Mouse (Mus musculus): Measurements from ENCODE around the gene Cit. TPM values are rescaled to one million over a fixed set of nuclear protein-coding genes. Genes with fewer than 3 reads are reported as not detected.

Cit gene
- polyA plus RNA-seq, 1 experiment, result 12.5 TPM

GRCm38 (mm10) chr5:115850250-115851028 is 5.4 kb downstream of the Cit start:
- TF ChIP-seq CTCF (IDR thresholded peaks at IDR 0.05; ENCODE audit: low read depth, low read length) (no peak), POLR2A (IDR thresholded peaks at IDR 0.05; ENCODE audit: borderline replicate concordance, low read depth, low read length) (no peak)
- Histone ChIP-seq H3K27ac (ENCODE audit: insufficient read depth, low read depth, low read length) (no peak overlapping the region), H3K4me1 (ENCODE audit: control insufficient read depth, insufficient read depth, low read length) (peaks cover 12% of the 10 kb centered on the region), H3K4me3 (ENCODE audit: insufficient read depth, low read length) (no peak overlapping the region)

- H3K27ac ChIP-seq (ENCODE audit: insufficient read depth, low read depth, low read length), result no peak overlapping the region
- no peak for TF ChIP-seq CTCF (IDR thresholded peaks at IDR 0.05; ENCODE audit: low read depth, low read length)
- TF ChIP-seq POLR2A (IDR thresholded peaks at IDR 0.05; ENCODE audit: borderline replicate concordance, low read depth, low read length), result no peak
- no peak overlapping the region for H3K4me3 ChIP-seq (ENCODE audit: insufficient read depth, low read length)
- peaks cover 12% of the 10 kb centered on the region for H3K4me1 ChIP-seq (ENCODE audit: control insufficient read depth, insufficient read depth, low read length)
Measured at GRCm38 (mm10) chr5:115851029-115851365, 5.9 kb downstream of the Cit start.

DNA sequence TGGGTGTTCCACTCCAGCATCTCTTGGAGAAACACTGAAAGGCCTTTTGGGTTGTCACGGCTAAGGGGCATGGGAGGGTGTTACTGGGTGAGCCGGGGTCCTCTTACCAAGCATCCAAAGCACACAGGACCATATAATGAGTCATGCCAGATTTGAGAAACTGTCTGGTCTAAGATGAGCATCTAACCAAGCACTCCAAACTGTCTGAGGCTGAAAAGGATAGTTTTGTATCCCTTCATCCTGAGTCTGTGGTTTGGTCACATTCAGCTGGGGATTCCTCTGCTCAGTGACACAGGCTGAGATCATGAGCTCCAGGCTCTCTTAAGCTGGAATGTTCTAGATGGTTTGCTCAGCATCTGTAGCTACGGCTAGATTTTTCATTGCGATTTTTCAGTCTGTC is 7.4 kb downstream of the Cit start:
- no peak overlapping the region for H3K27ac ChIP-seq (ENCODE audit: insufficient read depth, low read depth, low read length)
- TF ChIP-seq CTCF (IDR thresholded peaks at IDR 0.05; ENCODE audit: low read depth, low read length), result no peak
- TF ChIP-seq POLR2A (IDR thresholded peaks at IDR 0.05; ENCODE audit: borderline replicate concordance, low read depth, low read length), result no peak
- no peak overlapping the region for H3K4me3 ChIP-seq (ENCODE audit: insufficient read depth, low read length)
- H3K4me1 ChIP-seq (ENCODE audit: control insufficient read depth, insufficient read depth, low read length), result peaks cover 10% of the 10 kb centered on the region

DNA sequence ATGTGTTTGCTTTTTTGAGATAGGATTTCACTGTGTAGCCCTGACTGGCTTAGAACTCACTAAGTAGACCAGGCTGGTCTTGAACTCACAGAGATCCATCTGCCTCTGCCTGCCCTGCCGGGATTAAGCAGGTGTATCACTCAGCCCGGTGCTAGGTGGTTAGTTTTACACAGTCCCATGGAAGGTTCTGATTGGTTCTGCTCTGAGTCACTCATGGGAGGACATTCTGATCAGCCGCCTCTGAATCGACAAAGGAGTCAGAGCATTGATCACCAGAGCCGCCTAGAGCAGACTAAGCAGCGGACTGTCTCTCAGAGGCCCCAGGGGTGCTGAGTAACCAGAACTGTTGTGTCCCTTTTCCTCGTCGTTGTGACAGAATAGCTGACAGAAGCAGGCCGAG is 8.6 kb downstream of the Cit start:
- H3K27ac ChIP-seq (ENCODE audit: insufficient read depth, low read depth, low read length), result no peak overlapping the region

GRCm38 (mm10) chr5:115854370-115854769 is 9.3 kb downstream of the Cit start:
- Histone ChIP-seq H3K4me3 (ENCODE audit: insufficient read depth, low read length) (no peak overlapping the region), H3K4me1 (ENCODE audit: control insufficient read depth, insufficient read depth, low read length) (peaks cover 10% of the 10 kb centered on the region), H3K27ac (ENCODE audit: insufficient read depth, low read depth, low read length) (no peak overlapping the region)
- no peak for TF ChIP-seq CTCF (IDR thresholded peaks at IDR 0.05; ENCODE audit: low read depth, low read length)
- no peak for TF ChIP-seq POLR2A (IDR thresholded peaks at IDR 0.05; ENCODE audit: borderline replicate concordance, low read depth, low read length)

More for the DNA sequence above, 8.6 kb downstream of the Cit start:
- peaks cover 10% of the 10 kb centered on the region for H3K4me1 ChIP-seq (ENCODE audit: control insufficient read depth, insufficient read depth, low read length)
- H3K4me3 ChIP-seq (ENCODE audit: insufficient read depth, low read length), result no peak overlapping the region
- TF ChIP-seq CTCF (IDR thresholded peaks at IDR 0.05; ENCODE audit: low read depth, low read length) (no peak), POLR2A (IDR thresholded peaks at IDR 0.05; ENCODE audit: borderline replicate concordance, low read depth, low read length) (no peak)

DNA sequence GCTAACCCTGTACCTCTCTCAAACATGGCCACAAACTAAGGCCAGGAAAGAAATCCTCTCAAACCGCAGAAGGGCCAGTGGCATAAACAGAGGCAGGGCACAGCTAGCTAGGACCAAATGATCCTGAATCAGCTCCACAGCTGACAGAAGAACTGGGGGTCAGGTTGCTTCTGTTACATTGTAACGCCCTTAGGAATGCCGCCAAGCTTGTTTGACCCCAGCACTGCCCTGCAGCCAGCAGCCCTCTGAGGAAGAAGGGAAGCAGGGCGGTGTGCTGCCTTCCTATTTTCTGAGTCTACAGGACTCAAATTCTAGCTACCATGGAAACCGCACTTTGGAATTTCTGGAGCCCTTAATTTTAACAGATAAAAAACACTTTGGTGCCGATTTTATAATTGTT is 13.6 kb downstream of the Cit start:
- Histone ChIP-seq H3K27ac (ENCODE audit: insufficient read depth, low read depth, low read length) (no peak overlapping the region), H3K4me1 (ENCODE audit: control insufficient read depth, insufficient read depth, low read length) (peaks cover 4% of the 10 kb centered on the region), H3K4me3 (ENCODE audit: insufficient read depth, low read length) (no peak overlapping the region)
- TF ChIP-seq CTCF (IDR thresholded peaks at IDR 0.05; ENCODE audit: low read depth, low read length) (no peak), POLR2A (IDR thresholded peaks at IDR 0.05; ENCODE audit: borderline replicate concordance, low read depth, low read length) (no peak)

- Histone ChIP-seq H3K4me1 (ENCODE audit: control insufficient read depth, insufficient read depth, low read length) (peaks cover under 1% of the 10 kb centered on the region), H3K4me3 (ENCODE audit: insufficient read depth, low read length) (no peak overlapping the region), H3K27ac (ENCODE audit: insufficient read depth, low read depth, low read length) (no peak overlapping the region)
- TF ChIP-seq POLR2A (IDR thresholded peaks at IDR 0.05; ENCODE audit: borderline replicate concordance, low read depth, low read length) (no peak), CTCF (IDR thresholded peaks at IDR 0.05; ENCODE audit: low read depth, low read length) (no peak)
Measured at GRCm38 (mm10) chr5:115859461-115859860, 14.4 kb downstream of the Cit start.

DNA sequence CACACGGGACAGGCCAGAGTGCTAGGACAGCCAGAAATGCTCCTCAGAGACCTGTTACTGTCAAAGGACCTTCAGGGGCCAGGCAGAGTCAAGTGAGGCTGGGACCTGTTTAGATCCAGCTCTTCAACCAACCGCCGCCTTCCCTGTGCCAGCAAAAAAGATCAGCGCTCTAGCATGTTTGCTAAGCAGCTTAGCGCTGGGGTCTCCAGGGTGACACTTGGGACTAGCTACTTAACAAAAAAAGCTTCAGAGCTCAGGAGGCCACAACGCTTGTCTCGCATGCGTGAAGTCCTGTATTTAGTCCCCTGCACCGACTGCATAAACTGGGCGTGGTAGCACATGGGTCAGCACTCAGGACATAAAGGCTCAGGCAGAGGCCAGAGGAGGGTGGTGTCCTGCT is 16.9 kb downstream of the Cit start:
- H3K27ac ChIP-seq (ENCODE audit: insufficient read depth, low read depth, low read length), result no peak overlapping the region
- no peak for TF ChIP-seq POLR2A (IDR thresholded peaks at IDR 0.05; ENCODE audit: borderline replicate concordance, low read depth, low read length)
- no peak for TF ChIP-seq CTCF (IDR thresholded peaks at IDR 0.05; ENCODE audit: low read depth, low read length)
- H3K4me1 ChIP-seq (ENCODE audit: control insufficient read depth, insufficient read depth, low read length), result no peaks in the 10 kb centered on the region
- no peak overlapping the region for H3K4me3 ChIP-seq (ENCODE audit: insufficient read depth, low read length)

DNA sequence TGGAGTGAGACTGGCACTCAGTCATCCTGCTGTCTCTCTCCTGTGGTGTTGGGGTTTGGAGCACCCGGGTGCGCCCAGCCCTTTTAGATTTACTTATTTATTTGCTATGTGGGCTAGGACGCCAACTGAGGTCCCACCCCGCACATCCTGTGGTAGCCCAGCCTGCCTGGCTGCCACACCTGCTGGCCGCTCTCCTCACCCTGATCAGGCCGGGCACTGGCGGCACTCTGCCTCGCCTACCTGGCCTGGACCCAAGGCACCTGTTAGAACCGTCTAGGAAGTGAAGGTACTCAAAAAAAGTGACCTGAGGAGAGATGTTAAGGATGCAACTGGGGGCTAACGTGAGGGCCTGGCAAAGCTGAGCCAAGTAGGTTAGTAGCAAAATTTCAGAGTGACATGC is 17.4 kb downstream of the Cit start:
- no peak for TF ChIP-seq CTCF (IDR thresholded peaks at IDR 0.05; ENCODE audit: low read depth, low read length)
- no peak for TF ChIP-seq POLR2A (IDR thresholded peaks at IDR 0.05; ENCODE audit: borderline replicate concordance, low read depth, low read length)
- H3K27ac ChIP-seq (ENCODE audit: insufficient read depth, low read depth, low read length), result no peak overlapping the region
- no peak overlapping the region for H3K4me3 ChIP-seq (ENCODE audit: insufficient read depth, low read length)
- H3K4me1 ChIP-seq (ENCODE audit: control insufficient read depth, insufficient read depth, low read length), result no peaks in the 10 kb centered on the region

DNA sequence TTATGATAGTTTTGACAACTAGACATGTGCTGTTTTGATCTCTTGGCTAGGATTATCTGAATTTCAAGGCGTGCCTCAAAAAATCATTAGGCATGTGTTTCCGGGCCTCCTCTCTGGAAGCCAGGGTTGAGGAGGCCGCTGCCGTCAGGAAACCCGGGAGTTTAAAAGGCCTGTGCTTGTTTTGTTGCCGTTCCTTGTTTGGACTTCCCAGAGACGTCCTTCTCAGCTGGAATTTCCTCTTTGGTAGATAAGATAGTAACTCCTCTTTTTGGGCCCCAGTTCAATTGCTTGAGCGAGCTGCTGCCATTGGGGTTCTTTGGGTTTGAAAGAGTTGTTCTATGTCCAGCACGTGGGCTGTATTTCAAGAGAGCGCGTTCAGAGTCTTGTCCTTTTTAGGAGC is 21.2 kb downstream of the Cit start:
- Histone ChIP-seq H3K4me1 (ENCODE audit: control insufficient read depth, insufficient read depth, low read length) (no peaks in the 10 kb centered on the region), H3K4me3 (ENCODE audit: insufficient read depth, low read length) (no peak overlapping the region), H3K27ac (ENCODE audit: insufficient read depth, low read depth, low read length) (no peak overlapping the region)
- TF ChIP-seq POLR2A (IDR thresholded peaks at IDR 0.05; ENCODE audit: borderline replicate concordance, low read depth, low read length), result no peak
- TF ChIP-seq CTCF (IDR thresholded peaks at IDR 0.05; ENCODE audit: low read depth, low read length), result no peak
